In the genomic region with DNA sequence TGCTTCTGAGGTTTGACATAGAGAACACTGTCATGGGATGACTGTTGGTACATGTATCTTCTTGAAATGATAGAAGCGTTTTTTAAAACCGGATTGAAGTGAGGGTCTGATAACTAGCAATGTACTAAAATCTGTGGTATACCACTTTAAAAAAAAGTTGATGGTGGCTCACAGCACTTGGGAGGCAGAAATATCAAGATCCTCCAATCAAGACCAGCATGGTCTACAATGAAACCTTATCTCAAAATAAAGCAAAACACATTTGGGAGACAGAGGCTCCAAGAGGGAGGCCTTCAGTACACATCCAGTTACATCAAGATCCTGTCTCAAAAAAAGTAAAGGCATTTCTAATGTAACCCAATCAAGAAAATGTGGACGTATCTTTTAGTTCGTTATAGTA, we compare ENCODE assay signal across 8 mouse cellular contexts. TPM values are rescaled to one million over a fixed set of nuclear protein-coding genes. Genes with fewer than 3 reads are reported as not detected.
A peak's percentile ranks its signal among the peaks of the same experiment; 100 is the strongest.
DNase-seq lines count a peak whose midpoint lies in the region; ATAC-seq and TF ChIP-seq lines count a peak whose summit lies in the region.

No protein-coding gene starts in this region.

- TF ChIP-seq RAD21 in CH12.LX (IDR thresholded peaks at IDR 0.05; ENCODE audit: low read depth, low read length) = no peak

- no peak for TF ChIP-seq CTCF in CH12.LX (conservative IDR thresholded peaks at IDR 0.05 in 1 of 2, IDR thresholded peaks at IDR 0.05 in 1 of 2; ENCODE audit: low read depth in 2 of 2, low read length in 2 of 2)

- dilution Hi-C loops in CH12.LX (cut with MboI; ENCODE audit: extremely low pct_ligation_motif_present, extremely low pct_unique_long_range_greater_than_20kb, low sequenced_read_pairs) = no loop called here

- no peak for TF ChIP-seq POLR2A in CH12.LX (IDR thresholded peaks at IDR 0.05; ENCODE audit: low read depth, low read length)

- H3K27me3 ChIP-seq in CH12.LX (replicated peaks) = no peaks in the 10 kb centered on the region
- H3K27me3 ChIP-seq in heart, embryonic 16.5 days (ENCODE audit: control insufficient read depth, insufficient read depth, low read length) = no peaks in the 10 kb centered on the region

- H3K4me1 ChIP-seq in CH12.LX (ENCODE audit: control insufficient read depth in 1 of 2, insufficient read depth in 2 of 2) = peaks cover 4 to 40% of the 10 kb centered on the region in 2 experiments; a peak in 3 of 4 replicates
- peaks cover 29% of the 10 kb centered on the region for H3K4me1 ChIP-seq in heart, embryonic 16.5 days (ENCODE audit: control insufficient read depth, insufficient read depth, low read length)

- no peak for ATAC-seq in heart, embryonic 16.5 days (replicated peaks; ENCODE audit: extremely low read depth, insufficient read depth, low FRiP score)
- peak; percentile 8 for ATAC-seq in megakaryocyte progenitor cell, adult 5-6 weeks (replicated peaks; ENCODE audit: poor library complexity)

- intact Hi-C loops in left cerebral cortex, postnatal 10 days (cut with DNase I) = loop anchor here (5.0 to 10.0 kb wide), 2 partner anchors 46 to 93 kb away; no protein-coding TSS in a partner anchor

- H3K27ac ChIP-seq in CH12.LX (ENCODE audit: insufficient read depth, low read depth) = no peak overlapping the region
- no peak overlapping the region; the same call in 1 of the 2 replicates for H3K27ac ChIP-seq in heart, embryonic 16.5 days (ENCODE audit: low read length)

- in situ Hi-C loops in CH12.LX (cut with MboI; ENCODE audit: low pct_ligation_motif_present, low pct_unique_long_range_greater_than_20kb, low sequenced_read_pairs) = no loop called here

- DNase-seq in heart, adult 11 months = peak; percentile 42
- DNase-seq in heart, adult 18-20 months = no peak
- DNase-seq in CH12.LX (ENCODE audit: extremely low read depth) = no peak
- DNase-seq in thymus, postnatal 14 days = no peak
- no peak for DNase-seq in left cerebral cortex, postnatal 10 days (ENCODE audit: extremely low spot score in 1 of 2, low spot score in 2 of 2)
- no peak for DNase-seq in embryo, embryonic 9.5 days (ENCODE audit: extremely low spot score)

- peak overlapping the region; percentile 91 for H3K4me2 ChIP-seq in CH12.LX (ENCODE audit: insufficient read depth, low read depth, poor library complexity, severe bottlenecking)
- peak overlapping the region; percentile 74 for H3K4me2 ChIP-seq in heart, embryonic 16.5 days (ENCODE audit: low read depth, low read length)

- no peak for TF ChIP-seq EP300 in CH12.LX (IDR thresholded peaks at IDR 0.05; ENCODE audit: low read length)

- H3K9me3 ChIP-seq in CH12.LX (replicated peaks; ENCODE audit: low read length) = no peaks in the 10 kb centered on the region
- H3K9me3 ChIP-seq in heart, embryonic 16.5 days (replicated peaks; ENCODE audit: control insufficient read depth, low read length) = no peaks in the 10 kb centered on the region

- peak overlapping the region; percentile 31 to 95 (median 91) for H3K4me3 ChIP-seq in CH12.LX (replicated peaks in 1 of 3; ENCODE audit: low read depth in 2 of 3, low read length in 2 of 3, poor library complexity in 1 of 3)
- H3K4me3 ChIP-seq in heart, embryonic 16.5 days (ENCODE audit: low read length) = peak overlapping the region; percentile 98

- peak overlapping the region; percentile 96 for H3K9ac ChIP-seq in CH12.LX (ENCODE audit: insufficient read depth, low read depth)
- H3K9ac ChIP-seq in heart, embryonic 16.5 days (ENCODE audit: low read length) = peak overlapping the region; percentile 100

- peaks cover 11 to 23% of the 10 kb centered on the region in 2 experiments for H3K36me3 ChIP-seq in CH12.LX (replicated peaks in 1 of 2; ENCODE audit: control insufficient read depth in 1 of 2, insufficient read depth in 1 of 2, low read length in 1 of 2)
- peaks cover 7% of the 10 kb centered on the region for H3K36me3 ChIP-seq in heart, embryonic 16.5 days (ENCODE audit: control insufficient read depth, insufficient read depth)

- WGBS in heart, embryonic 16.5 days = 30% methylated on average over 4 of the region's 4 CpGs

- H3K79me2 ChIP-seq in CH12.LX (replicated peaks; ENCODE audit: control insufficient read depth, extremely low read depth, insufficient read depth, poor library complexity, severe bottlenecking) = peaks cover 54% of the 10 kb centered on the region

TF ChIP-seq in CH12.LX, 34 proteins besides CTCF, POLR2A, EP300 and RAD21:
- no peak for TF ChIP-seq KAT2A (IDR thresholded peaks at IDR 0.05; ENCODE audit: insufficient replicate concordance, low read length)
- TF ChIP-seq BHLHE40 (IDR thresholded peaks at IDR 0.05; ENCODE audit: low read depth, low read length) = no peak
- no peak for TF ChIP-seq USF1 (IDR thresholded peaks at IDR 0.05; ENCODE audit: low read depth, low read length)
- TF ChIP-seq MAX (IDR thresholded peaks at IDR 0.05; ENCODE audit: low read length) = no peak
- TF ChIP-seq TBP (conservative IDR thresholded peaks at IDR 0.05; ENCODE audit: low read depth, low read length) = no peak
- no peak for TF ChIP-seq ETS1 (conservative IDR thresholded peaks at IDR 0.05; ENCODE audit: low read depth, low read length)
- TF ChIP-seq ZC3H11A (IDR thresholded peaks at IDR 0.05; ENCODE audit: low read depth, low read length) = no peak
- TF ChIP-seq UBTF (IDR thresholded peaks at IDR 0.05; ENCODE audit: low read depth, low read length) = no peak
- TF ChIP-seq MAFK (IDR thresholded peaks at IDR 0.05; ENCODE audit: insufficient replicate concordance, low read length) = no peak
- no peak for TF ChIP-seq HCFC1 (IDR thresholded peaks at IDR 0.05; ENCODE audit: low read depth, low read length)
- no peak for TF ChIP-seq RCOR1 (conservative IDR thresholded peaks at IDR 0.05; ENCODE audit: low read depth, low read length)
- no peak for TF ChIP-seq USF2 (conservative IDR thresholded peaks at IDR 0.05; ENCODE audit: low read depth, low read length)
- TF ChIP-seq ZMIZ1 (IDR thresholded peaks at IDR 0.05; ENCODE audit: low read depth, low read length) = no peak
- no peak for TF ChIP-seq NELFE (IDR thresholded peaks at IDR 0.05; ENCODE audit: low read depth, low read length)
- TF ChIP-seq TCF12 (IDR thresholded peaks at IDR 0.05; ENCODE audit: low read depth, low read length) = no peak
- TF ChIP-seq SIN3A (IDR thresholded peaks at IDR 0.05; ENCODE audit: low read length) = no peak
- no peak for TF ChIP-seq MAZ (IDR thresholded peaks at IDR 0.05; ENCODE audit: low read depth, low read length)
- TF ChIP-seq PAX5 (IDR thresholded peaks at IDR 0.05; ENCODE audit: low read length) = no peak

RNA-seq across cellular contexts. Expression of a gene that starts 2.3 kb away (rescaled TPM):
- total RNA-seq in heart, adult 18-20 months (2021) = 10 to 100 TPM; 32.9 to 35.7 TPM
- total RNA-seq in CH12.LX (2012; rRNA removed) (12.8 and 15.1 TPM in 2 replicates), CH12.LX (2014; rRNA removed) (9.5 and 11.7 TPM in 2 replicates)
- polyA plus RNA-seq in CH12.LX (2012; ENCODE audit: insufficient read length, low read depth) = 37.8 and 55.2 TPM in 2 replicates
- 68.9 and 75.5 TPM in 2 replicates for polyA plus RNA-seq in heart, embryonic 16.5 days (2015; fragmentation: Nextera tagmentation; extraction: Ambion mirVana)
- total RNA-seq in megakaryocyte progenitor cell, adult 5-6 weeks (2015) = 20.2 and 28.5 TPM in 2 replicates
- 23.9 and 51.9 TPM in 2 replicates for total RNA-seq in megakaryocyte progenitor cell, adult 5-6 weeks (2017)
- total RNA-seq in left cerebral cortex, postnatal 10 days (2021) = 10 to 100 TPM; 32.0 to 35.9 TPM

RNA-seq across cellular contexts. Expression of a gene that starts 2.4 kb away (rescaled TPM):
- 10 to 100 TPM; 10.3 to 12.2 TPM for total RNA-seq in heart, adult 18-20 months (2021)
- total RNA-seq in CH12.LX (2012; rRNA removed) = 0.55 and 0.72 TPM in 2 replicates
- 0.19 and 0.76 TPM in 2 replicates for total RNA-seq in CH12.LX (2014; rRNA removed)
- polyA plus RNA-seq in CH12.LX (2012; ENCODE audit: insufficient read length, low read depth) = 0.26 TPM in 1 of 2 replicates, not detected in the other
- 0.77 and 0.89 TPM in 2 replicates for polyA plus RNA-seq in heart, embryonic 16.5 days (2015; fragmentation: Nextera tagmentation; extraction: Ambion mirVana)
- total RNA-seq in megakaryocyte progenitor cell, adult 5-6 weeks (2015) = 0.66 TPM in 1 of 2 replicates, not detected in the other
- total RNA-seq in megakaryocyte progenitor cell, adult 5-6 weeks (2017) = not detected in 2 replicates
- 1 to 10 TPM; 2.2 to 2.3 TPM for total RNA-seq in left cerebral cortex, postnatal 10 days (2021)

RNA-seq across cellular contexts. Expression of a gene that starts 38.3 kb away (rescaled TPM):
- 1 to 10 TPM; 1.0 to 3.3 TPM for total RNA-seq in heart, adult 18-20 months (2021)
- 0.04 and 0.25 TPM in 2 replicates for total RNA-seq in CH12.LX (2012; rRNA removed)
- total RNA-seq in CH12.LX (2014; rRNA removed) = not detected in 2 replicates
- 0.49 TPM in 1 of 2 replicates, not detected in the other for polyA plus RNA-seq in CH12.LX (2012; ENCODE audit: insufficient read length, low read depth)
- 0.51 and 0.72 TPM in 2 replicates for polyA plus RNA-seq in heart, embryonic 16.5 days (2015; fragmentation: Nextera tagmentation; extraction: Ambion mirVana)
- 0.27 and 0.32 TPM in 2 replicates for total RNA-seq in megakaryocyte progenitor cell, adult 5-6 weeks (2015)
- 0.17 TPM in 1 of 2 replicates, not detected in the other for total RNA-seq in megakaryocyte progenitor cell, adult 5-6 weeks (2017)
- total RNA-seq in left cerebral cortex, postnatal 10 days (2021) = under 1 TPM in 1 of 2 experiments, not detected in 1; 0.14 TPM

RNA-seq across cellular contexts. Expression of a gene that starts 41.7 kb away (rescaled TPM):
- 1 to 10 TPM; 6.8 to 7.0 TPM for total RNA-seq in heart, adult 18-20 months (2021)
- total RNA-seq in CH12.LX (2012; rRNA removed) (4.9 and 5.6 TPM in 2 replicates), CH12.LX (2014; rRNA removed) (5.8 and 9.0 TPM in 2 replicates)
- 6.8 and 7.1 TPM in 2 replicates for polyA plus RNA-seq in CH12.LX (2012; ENCODE audit: insufficient read length, low read depth)
- polyA plus RNA-seq in heart, embryonic 16.5 days (2015; fragmentation: Nextera tagmentation; extraction: Ambion mirVana) = 16.5 and 16.9 TPM in 2 replicates
- total RNA-seq in megakaryocyte progenitor cell, adult 5-6 weeks (2015) = 5.1 and 5.6 TPM in 2 replicates
- total RNA-seq in megakaryocyte progenitor cell, adult 5-6 weeks (2017) = 6.0 and 6.5 TPM in 2 replicates
- 10 to 100 TPM; 84.3 to 91.7 TPM for total RNA-seq in left cerebral cortex, postnatal 10 days (2021)
